Mouse (Mus musculus) intestine, embryonic 16.5 days (tissue): Measurements from ENCODE around the gene Psmc3. TPM values are rescaled to one million over a fixed set of nuclear protein-coding genes. Genes with fewer than 3 reads are reported as not detected.

Experiments used
- ATAC-seq: fragments of 200-750 bp; cut with Nextera tagmentation; 2 replicates; pipeline ENCODE4 v1.8.0; 2017; ENCODE audit warnings: moderate TSS enrichment, moderate library complexity
- H3K27ac ChIP-seq: fragments of 300-500 bp; sonication (generic); 2 replicates; pipeline ENCODE4 v1.5.1; 2014; ENCODE audit warnings: mild to moderate bottlenecking, low read length
- H3K27me3 ChIP-seq: fragments of 300-500 bp; sonication (generic); replicated peaks from 2 replicates; pipeline ENCODE4 v1.6.1; 2014; ENCODE audit warnings: low read length, control low read depth, mixed read lengths; ENCODE audit not compliant: control insufficient read depth, insufficient read depth
- H3K36me3 ChIP-seq: fragments of 300-500 bp; sonication (generic); 2 replicates; pipeline ENCODE4 v1.6.1; 2014; ENCODE audit warnings: low read length, control low read depth; ENCODE audit not compliant: control insufficient read depth, insufficient read depth
- H3K4me1 ChIP-seq: fragments of 300-500 bp; sonication (generic); 2 replicates; pipeline ENCODE4 v1.6.1; 2014; ENCODE audit warnings: low read length, control low read depth, mixed read lengths; ENCODE audit not compliant: control insufficient read depth, insufficient read depth
- H3K4me2 ChIP-seq: fragments of 300-500 bp; sonication (generic); 2 replicates; pipeline ENCODE4 v1.6.1; 2014; ENCODE audit warnings: low read depth, low read length, control low read depth
- H3K4me3 ChIP-seq: fragments of 300-500 bp; sonication (generic); 2 replicates; pipeline ENCODE4 v1.5.1; 2014; ENCODE audit warnings: mild to moderate bottlenecking, low read length
- H3K9ac ChIP-seq: fragments of 300-500 bp; sonication (generic); 2 replicates; pipeline ENCODE4 v1.6.1; 2014; ENCODE audit warnings: low read depth, low read length
- H3K9me3 ChIP-seq: fragments of 300-500 bp; sonication (generic); 2 replicates; pipeline ENCODE4 v1.6.1; 2016; ENCODE audit warnings: low read length, control low read depth; ENCODE audit not compliant: control insufficient read depth
- WGBS: fragments of 180-500 bp; shearing (Covaris S2); extraction: QIAGEN DNeasy Blood & Tissue Kit; methylation state at CpG from one replicate; pipeline ENCODE4 v1.1.7; 2014; 5-methylcytosine and 5-hydroxymethylcytosine counted together
- polyA plus RNA-seq: library from polyadenylated mRNA; unstranded; fragments of >200 nt; fragmentation: Nextera tagmentation; extraction: Ambion mirVana; gene quantifications from 2 replicates; pipeline ENCODE4 v1.2.1, GENCODE M21; 2015

Gene Psmc3
- polyA plus RNA-seq, 1 experiment from 2014 or later: 252 TPM

DNA sequence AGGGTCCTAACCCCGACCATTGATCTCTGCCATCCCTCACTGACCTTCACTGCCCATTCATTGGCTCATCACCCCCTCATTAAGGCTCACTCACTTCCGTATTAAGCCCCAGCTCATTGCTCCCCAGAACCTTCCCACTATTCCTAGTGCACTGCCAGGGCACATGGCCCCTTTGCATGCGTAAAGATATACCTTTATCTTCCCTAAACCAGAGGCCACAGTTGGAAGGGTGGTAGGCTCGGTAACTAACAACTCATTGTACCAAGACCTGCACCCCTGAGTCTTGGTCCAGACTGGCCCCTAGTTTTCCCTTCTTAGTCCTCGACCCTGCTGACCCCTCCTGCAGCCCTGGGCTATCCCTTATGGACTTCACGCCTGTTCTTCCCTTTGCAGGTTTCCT lies 60.0 kb downstream of the Psmc3 start:
- Histone ChIP-seq H3K4me2 (no peak overlapping the region), H3K9ac (no peak overlapping the region), H3K4me1 (no peaks in the 10 kb centered on the region; the same call in 1 of the 2 replicates), H3K27ac (no peak overlapping the region), H3K4me3 (no peak overlapping the region), H3K9me3 (no peaks in the 10 kb centered on the region), H3K27me3 (no peaks in the 10 kb centered on the region), H3K36me3 (no peaks in the 10 kb centered on the region)
- no peak for ATAC-seq
- WGBS: 78% methylated on average over 6 of the region's 6 CpGs

DNA sequence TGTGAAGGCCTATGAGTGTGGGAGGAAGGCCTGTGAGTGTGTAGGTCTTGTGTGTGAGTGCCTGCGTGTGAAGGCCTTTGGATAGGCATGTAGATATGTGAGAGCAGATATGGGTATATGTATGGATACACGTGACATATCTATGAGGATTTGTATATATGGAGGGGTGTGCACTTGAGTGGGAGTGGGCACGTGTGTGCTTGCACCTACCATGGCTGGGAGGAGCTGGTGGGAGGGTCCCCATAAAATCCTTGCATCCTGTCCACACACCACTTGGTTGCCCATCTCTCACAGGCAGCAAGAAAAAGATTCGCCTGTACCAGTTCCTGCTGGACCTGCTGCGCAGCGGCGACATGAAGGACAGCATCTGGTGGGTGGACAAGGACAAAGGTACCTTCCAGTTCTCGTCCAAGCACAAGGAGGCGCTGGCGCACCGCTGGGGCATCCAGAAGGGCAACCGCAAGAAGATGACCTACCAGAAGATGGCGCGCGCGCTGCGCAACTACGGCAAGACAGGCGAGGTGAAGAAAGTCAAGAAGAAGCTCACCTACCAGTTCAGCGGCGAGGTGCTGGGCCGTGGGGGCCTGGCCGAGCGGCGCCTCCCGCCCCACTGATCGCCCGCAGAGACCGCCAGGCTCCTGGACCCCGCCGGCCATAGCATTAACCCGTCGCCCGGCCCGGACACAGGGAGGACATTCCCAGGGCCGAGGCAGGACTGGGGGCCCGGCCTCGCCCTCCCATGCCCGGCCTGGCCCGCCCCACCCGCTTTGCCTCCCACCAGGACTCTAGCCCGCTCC lies 61.2 kb downstream of the Psmc3 start:
- H3K36me3 ChIP-seq: no peaks in the 10 kb centered on the region
- peak overlapping the region; percentile 54 for H3K4me3 ChIP-seq
- no peaks in the 10 kb centered on the region for H3K9me3 ChIP-seq
- peak overlapping the region; percentile 96 for H3K4me2 ChIP-seq
- H3K9ac ChIP-seq: peak overlapping the region; percentile 82
- WGBS: 6% methylated on average over 42 of the region's 42 CpGs
- H3K4me1 ChIP-seq: no peaks in the 10 kb centered on the region; the same call in 1 of the 2 replicates
- no peak overlapping the region for H3K27ac ChIP-seq
- H3K27me3 ChIP-seq: no peaks in the 10 kb centered on the region
- ATAC-seq: peak; percentile 87

DNA sequence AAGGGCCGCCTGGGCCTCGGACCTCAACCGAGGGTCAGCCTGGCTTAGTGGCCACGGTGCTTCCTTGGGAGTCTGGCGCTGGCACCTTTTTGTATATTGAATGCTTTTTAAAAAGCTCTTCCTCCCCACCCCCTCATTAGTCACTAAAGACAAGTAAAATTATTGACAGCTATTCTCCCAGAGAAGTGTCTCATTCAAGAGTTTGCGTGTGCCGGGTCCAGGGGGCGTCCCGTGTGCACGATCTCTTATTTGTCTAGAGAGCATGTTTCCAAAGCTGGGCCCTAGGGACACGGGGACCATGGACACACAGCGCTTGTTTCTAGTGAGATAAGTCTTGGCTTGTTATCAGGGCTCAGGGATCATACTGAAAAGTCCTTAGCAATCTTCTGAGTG lies 61.8 kb downstream of the Psmc3 start:
- WGBS: 38% methylated on average over 12 of the region's 12 CpGs
- H3K9me3 ChIP-seq: no peaks in the 10 kb centered on the region
- no peaks in the 10 kb centered on the region; the same call in 1 of the 2 replicates for H3K4me1 ChIP-seq
- peak overlapping the region; percentile 54 for H3K4me3 ChIP-seq
- H3K9ac ChIP-seq: peak overlapping the region; percentile 82
- H3K4me2 ChIP-seq: peak overlapping the region; percentile 96
- ATAC-seq: no peak
- no peaks in the 10 kb centered on the region for H3K27me3 ChIP-seq
- H3K27ac ChIP-seq: no peak overlapping the region
- H3K36me3 ChIP-seq: no peaks in the 10 kb centered on the region

Other genes with a start within 250 kb of the Psmc3 start
- gene Mtch2, start 206.9 kb upstream of the Psmc3 start, polyA plus RNA-seq: 409 and 416 TPM in 2 replicates
- gene C1qtnf4, start 168.1 kb upstream of the Psmc3 start, polyA plus RNA-seq: 3.3 and 4.8 TPM in 2 replicates
- 24.8 and 27.1 TPM in 2 replicates for gene Kbtbd4, start 149.3 kb upstream of the Psmc3 start, polyA plus RNA-seq
- gene Ndufs3, start 149.2 kb upstream of the Psmc3 start, polyA plus RNA-seq: 301 and 316 TPM in 2 replicates
- 71.8 and 73.1 TPM in 2 replicates for gene Celf1, start 113.6 kb upstream of the Psmc3 start, polyA plus RNA-seq
- 0.72 and 0.94 TPM in 2 replicates for gene Rapsn, start 18.4 kb upstream of the Psmc3 start, polyA plus RNA-seq
- 30.2 and 32.3 TPM in 2 replicates for gene Slc39a13, start 16.4 kb downstream of the Psmc3 start, polyA plus RNA-seq
- gene Spi1, start 28.4 kb downstream of the Psmc3 start, polyA plus RNA-seq: 4.2 and 6.1 TPM in 2 replicates
- 0.06 TPM in 1 of 2 replicates, not detected in the other for gene Mybpc3, start 64.1 kb downstream of the Psmc3 start, polyA plus RNA-seq
- 8.5 and 8.9 TPM in 2 replicates for gene Madd, start 129.8 kb downstream of the Psmc3 start, polyA plus RNA-seq
- gene Nr1h3, start 148.8 kb downstream of the Psmc3 start, polyA plus RNA-seq: 21.8 and 24.2 TPM in 2 replicates
- 20.4 and 22.9 TPM in 2 replicates for gene Acp2, start 148.9 kb downstream of the Psmc3 start, polyA plus RNA-seq
- 14.4 and 15.2 TPM in 2 replicates for gene Ddb2, start 183.0 kb downstream of the Psmc3 start, polyA plus RNA-seq
- gene Pacsin3, start 201.9 kb downstream of the Psmc3 start, polyA plus RNA-seq: 17.0 and 21.0 TPM in 2 replicates
- gene Arfgap2, start 211.0 kb downstream of the Psmc3 start, polyA plus RNA-seq: 68.4 and 73.1 TPM in 2 replicates